Mouse (Mus musculus) kidney, adult 2 months (tissue): ENCODE measurements at regions not wholly inside any gene's neighbourhood (a gene's known extent, or its start where the extent isn't known, plus 50 kb on each side); places are given as distances from the start of the nearest gene placed in this dataset.
A peak's percentile ranks its signal among the peaks of the same experiment; 100 is the strongest.

Experiments used
- DNase-seq: peaks from one replicate; pipeline ENCODE4 v3.0.0; 2021
- H3K27ac ChIP-seq: fragments of 200-500 bp; 2 replicates; pipeline ENCODE4 v1.5.1; 2012; ENCODE audit warnings: low read depth, low read length, control low read depth, inconsistent platforms; ENCODE audit not compliant: insufficient read depth
- H3K27me3 ChIP-seq: fragments of 200-500 bp; replicated peaks from 2 replicates; pipeline ENCODE4 v1.6.1; 2012; ENCODE audit warnings: mild to moderate bottlenecking, moderate library complexity, low read length, inconsistent platforms; ENCODE audit not compliant: control insufficient read depth, insufficient read depth
- H3K36me3 ChIP-seq: fragments of 200-500 bp; 2 replicates; pipeline ENCODE4 v1.6.1; 2012; ENCODE audit warnings: mild to moderate bottlenecking, moderate library complexity, low read length, inconsistent platforms; ENCODE audit not compliant: control insufficient read depth, insufficient read depth
- H3K4me1 ChIP-seq: fragments of 200-500 bp; 2 replicates; pipeline ENCODE4 v1.6.1; 2011; ENCODE audit warnings: low read length; ENCODE audit not compliant: control insufficient read depth, insufficient read depth
- H3K4me3 ChIP-seq: fragments of 200-500 bp; 2 replicates; pipeline ENCODE4 v1.5.1; 2011; ENCODE audit warnings: mild to moderate bottlenecking, low read depth, low read length, control low read depth; ENCODE audit not compliant: insufficient read depth
- CTCF ChIP-seq: fragments of 200-500 bp; conservative IDR thresholded peaks from 2 replicates; pipeline ENCODE4 v1.5.1; 2011; ENCODE audit warnings: low read depth, mild to moderate bottlenecking, control low read depth, low read length, moderate library complexity, mixed read lengths; ENCODE audit not compliant: insufficient read depth, insufficient read length
- POLR2A ChIP-seq: fragments of 200-500 bp; IDR thresholded peaks from one replicate; pipeline ENCODE4 v1.6.1; 2011; ENCODE audit warnings: low read depth, low read length, control low read depth
- WGBS: fragments of 180-500 bp; shearing (Covaris S2); methylation state at CpG from one replicate; pipeline ENCODE4 v1.1.7; 2018; 5-methylcytosine and 5-hydroxymethylcytosine counted together

- WGBS, result 69% methylated on average over 8 of the region's 8 CpGs
- Histone ChIP-seq H3K4me1 (no peaks in the 10 kb centered on the region), H3K36me3 (no peaks in the 10 kb centered on the region), H3K4me3 (no peak overlapping the region), H3K27me3 (no peaks in the 10 kb centered on the region), H3K27ac (no peak overlapping the region)
- TF ChIP-seq POLR2A (no peak), CTCF (no peak)
- no peak for DNase-seq
Measured at GRCm38 (mm10) chr7:137860520-137860919, 423.1 kb downstream of the Glrx3 start.

GRCm38 (mm10) chr7:137864912-137865311, 427.5 kb downstream of the Glrx3 start:
- Histone ChIP-seq H3K36me3 (no peaks in the 10 kb centered on the region), H3K27ac (no peak overlapping the region), H3K4me3 (no peak overlapping the region), H3K27me3 (no peaks in the 10 kb centered on the region), H3K4me1 (no peaks in the 10 kb centered on the region)
- no peak for DNase-seq
- no peak for TF ChIP-seq CTCF
- TF ChIP-seq POLR2A, result no peak
- 47% methylated on average over 4 of the region's 4 CpGs for WGBS

- H3K4me3 ChIP-seq, result no peak overlapping the region
- no peak for DNase-seq
- H3K27ac ChIP-seq, result no peak overlapping the region
- TF ChIP-seq CTCF (no peak), POLR2A (no peak)
- H3K36me3 ChIP-seq, result no peaks in the 10 kb centered on the region
- H3K27me3 ChIP-seq, result no peaks in the 10 kb centered on the region
- no peaks in the 10 kb centered on the region for H3K4me1 ChIP-seq
- WGBS, result 49% methylated on average over 7 of the region's 7 CpGs
Measured at GRCm38 (mm10) chr7:137865457-137865856, 428.0 kb downstream of the Glrx3 start.

- Histone ChIP-seq H3K36me3 (no peaks in the 10 kb centered on the region), H3K27me3 (no peaks in the 10 kb centered on the region), H3K27ac (no peak overlapping the region), H3K4me3 (no peak overlapping the region), H3K4me1 (no peaks in the 10 kb centered on the region)
- TF ChIP-seq POLR2A, result no peak
- DNase-seq, result peak; percentile 68
- 49% methylated on average over 6 of the region's 6 CpGs for WGBS
Measured at GRCm38 (mm10) chr7:137866880-137867279, 429.5 kb downstream of the Glrx3 start.

GRCm38 (mm10) chr7:137868501-137868900, 431.1 kb downstream of the Glrx3 start:
- no peak for DNase-seq
- Histone ChIP-seq H3K4me1 (no peaks in the 10 kb centered on the region), H3K36me3 (no peaks in the 10 kb centered on the region), H3K4me3 (no peak overlapping the region), H3K27me3 (no peaks in the 10 kb centered on the region), H3K27ac (no peak overlapping the region)
- TF ChIP-seq CTCF (no peak), POLR2A (no peak)
- WGBS, result 87% methylated on average over 3 of the region's 3 CpGs

GRCm38 (mm10) chr7:137875306-137875705, 437.9 kb downstream of the Glrx3 start:
- no peaks in the 10 kb centered on the region for H3K36me3 ChIP-seq
- no peaks in the 10 kb centered on the region for H3K4me1 ChIP-seq
- no peak overlapping the region for H3K27ac ChIP-seq
- no peak overlapping the region for H3K4me3 ChIP-seq
- no peaks in the 10 kb centered on the region for H3K27me3 ChIP-seq
- no peak for DNase-seq
- 82% methylated on average over 2 of the region's 2 CpGs for WGBS
- TF ChIP-seq POLR2A, result no peak
- TF ChIP-seq CTCF, result no peak

- 76% methylated on average over 12 of the region's 12 CpGs for WGBS
- no peak overlapping the region for H3K27ac ChIP-seq
- DNase-seq, result no peak
- no peak overlapping the region for H3K4me3 ChIP-seq
- H3K27me3 ChIP-seq, result no peaks in the 10 kb centered on the region
- TF ChIP-seq POLR2A, result no peak
- no peak for TF ChIP-seq CTCF
- no peaks in the 10 kb centered on the region for H3K4me1 ChIP-seq
- no peaks in the 10 kb centered on the region for H3K36me3 ChIP-seq
Measured at GRCm38 (mm10) chr7:137879296-137879695, 441.9 kb downstream of the Glrx3 start.

GRCm38 (mm10) chr7:137882876-137883275, 445.5 kb downstream of the Glrx3 start:
- Histone ChIP-seq H3K4me1 (no peaks in the 10 kb centered on the region), H3K36me3 (no peaks in the 10 kb centered on the region), H3K4me3 (no peak overlapping the region), H3K27ac (no peak overlapping the region), H3K27me3 (no peaks in the 10 kb centered on the region)
- TF ChIP-seq POLR2A, result no peak
- no peak for TF ChIP-seq CTCF
- 9% methylated on average over 5 of the region's 5 CpGs for WGBS
- DNase-seq, result peak; percentile 47
